Mouse (Mus musculus): ENCODE results near the gene Flywch1.

GRCm38 (mm10) chr17:23704741-23705140, 66.7 kb downstream of the Flywch1 start:
- no peak for TF ChIP-seq EP300 (optimal IDR thresholded peaks at IDR 0.05)
- TF ChIP-seq CTCF (IDR thresholded peaks at IDR 0.05; ENCODE audit: low read depth): no peak
